Mouse (Mus musculus): ENCODE measurements around the gene Smyd2.

- TF ChIP-seq E2F4 (IDR thresholded peaks at IDR 0.05; ENCODE audit: insufficient read depth) (no peak), TCF3 (IDR thresholded peaks at IDR 0.05; ENCODE audit: insufficient read length, low read depth) (no peak), MAX (IDR thresholded peaks at IDR 0.05; ENCODE audit: low read depth) (no peak), POLR2AphosphoS2 (IDR thresholded peaks at IDR 0.05; ENCODE audit: insufficient read length, low read depth) (no peak), POLR2A (IDR thresholded peaks at IDR 0.05; ENCODE audit: insufficient read length, low read depth) (no peak), MYOD1 (IDR thresholded peaks at IDR 0.05; ENCODE audit: control insufficient read depth in 1 of 3, insufficient read length in 2 of 3, low read depth in 2 of 3) (no peak)
Observed at GRCm38 (mm10) chr1:189898708-189899107, 23.5 kb downstream of the Smyd2 start.

Measured in myocyte (in vitro differentiated cells).